Comparison of ENCODE assay signal across 9 mouse cellular contexts in genomic region chrX:50622984-50623455, GRCm38 (mm10).
DNase-seq lines count a peak whose midpoint lies in the region; ATAC-seq and TF ChIP-seq lines count a peak whose summit lies in the region.
"Had no signal": no experiment of that assay in that cellular context is flagged by ENCODE, and none has a peak within 500 bp of the region (broad histone marks: within the 10 kb centered on the region; RNA-seq: fewer than 3 reads in every experiment).

No protein-coding gene starts in this region.

- peak; percentile 26; the same call in 1 of the 2 replicates for ATAC-seq in forebrain, embryonic 14.5 days
- ATAC-seq in intestine, embryonic 14.5 days (replicated peaks; ENCODE audit: low FRiP score, low TSS enrichment, low read depth): no peak

- 58% methylated on average over 19 of the region's 19 CpGs for WGBS in forebrain, embryonic 14.5 days
- WGBS in intestine, embryonic 14.5 days: 74% methylated on average over 19 of the region's 19 CpGs
- 51% methylated on average over 13 of the region's 19 CpGs for WGBS in macrophage (ENCODE audit: missing documents)

- TF ChIP-seq POLR2A in brain, embryonic 14.5 days (IDR thresholded peaks at IDR 0.05; ENCODE audit: borderline replicate concordance, extremely low read depth, insufficient read depth, insufficient read length, poor library complexity, severe bottlenecking): no peak

- TF ChIP-seq CTCF in brain, embryonic 14.5 days (IDR thresholded peaks at IDR 0.05; ENCODE audit: borderline replicate concordance, extremely low read depth, insufficient read depth, insufficient read length): peak; percentile 48; the same call in 1 of the 2 replicates

- no peak overlapping the region for H3K4me2 ChIP-seq in forebrain, embryonic 14.5 days (ENCODE audit: low read length)
- H3K4me2 ChIP-seq in intestine, embryonic 14.5 days (ENCODE audit: low read length): no peak overlapping the region
- H3K4me2 ChIP-seq: embryonic facial prominence, embryonic 12.5 days had no signal

- H3K9me3 ChIP-seq in forebrain, embryonic 14.5 days (replicated peaks; ENCODE audit: control insufficient read depth, low read length): no peaks in the 10 kb centered on the region
- H3K9me3 ChIP-seq in intestine, embryonic 14.5 days (ENCODE audit: control insufficient read depth, low read length): no peaks in the 10 kb centered on the region
- H3K9me3 ChIP-seq: embryonic facial prominence, embryonic 12.5 days had no signal

- H3K9ac ChIP-seq in forebrain, embryonic 14.5 days (ENCODE audit: low read length): no peak overlapping the region
- H3K9ac ChIP-seq in intestine, embryonic 14.5 days (ENCODE audit: low read length): no peak overlapping the region
- H3K9ac ChIP-seq: embryonic facial prominence, embryonic 12.5 days had no signal

- H3K4me3 ChIP-seq in forebrain, embryonic 14.5 days (ENCODE audit: low read depth, low read length): peak overlapping the region; percentile 16; the same call in 1 of the 2 replicates
- no peak overlapping the region for H3K4me3 ChIP-seq in intestine, embryonic 14.5 days (ENCODE audit: low read depth, low read length)
- peak overlapping the region; percentile 22 for H3K4me3 ChIP-seq in macrophage (ENCODE audit: inconsistent target)
- H3K4me3 ChIP-seq: embryonic facial prominence, embryonic 12.5 days had no signal

- no peaks in the 10 kb centered on the region for H3K27me3 ChIP-seq in forebrain, embryonic 14.5 days (replicated peaks; ENCODE audit: control insufficient read depth, insufficient read depth, low read length)
- no peaks in the 10 kb centered on the region for H3K27me3 ChIP-seq in intestine, embryonic 14.5 days (replicated peaks; ENCODE audit: control insufficient read depth, insufficient read depth, low read length)
- H3K27me3 ChIP-seq: embryonic facial prominence, embryonic 12.5 days had no signal

- intact Hi-C loops in left cerebral cortex, postnatal 4 days (cut with DNase I): no loop called here

- H3K79me2 ChIP-seq in macrophage (ENCODE audit: inconsistent target): no peaks in the 10 kb centered on the region

- peak; percentile 73 to 88 for DNase-seq in layer of hippocampus, postnatal 25 days (ENCODE audit: extremely low spot score in 1 of 2, low spot score in 1 of 2)
- DNase-seq in layer of hippocampus, adult 9-11 months: no peak
- peak; percentile 85 for DNase-seq in brain, embryonic 14.5 days (ENCODE audit: low read depth)
- peak; percentile 65 for DNase-seq in forebrain, embryonic 14.5 days (ENCODE audit: low spot score)
- DNase-seq in intestine, embryonic 14.5 days (ENCODE audit: low spot score): peak; percentile 68
- DNase-seq in spleen, adult 12 weeks (ENCODE audit: low spot score): peak; percentile 66
- no peak for DNase-seq in left cerebral cortex, postnatal 4 days

- no peaks in the 10 kb centered on the region for H3K4me1 ChIP-seq in forebrain, embryonic 14.5 days (ENCODE audit: control insufficient read depth, insufficient read depth, low read length)
- H3K4me1 ChIP-seq in intestine, embryonic 14.5 days (replicated peaks; ENCODE audit: control insufficient read depth, insufficient read depth, low read length): no peaks in the 10 kb centered on the region
- H3K4me1 ChIP-seq: embryonic facial prominence, embryonic 12.5 days had no signal

- H3K36me3 ChIP-seq in forebrain, embryonic 14.5 days (ENCODE audit: control insufficient read depth, insufficient read depth, low read length): no peaks in the 10 kb centered on the region
- H3K36me3 ChIP-seq in intestine, embryonic 14.5 days (ENCODE audit: control insufficient read depth, insufficient read depth, low read length): peaks cover 21% of the 10 kb centered on the region
- H3K36me3 ChIP-seq in macrophage (ENCODE audit: inconsistent target): no peaks in the 10 kb centered on the region

- no peak overlapping the region for H3K27ac ChIP-seq in forebrain, embryonic 14.5 days (ENCODE audit: low read depth, low read length)
- no peak overlapping the region for H3K27ac ChIP-seq in intestine, embryonic 14.5 days (ENCODE audit: low read depth)
- H3K27ac ChIP-seq in macrophage: no peak overlapping the region
- H3K27ac ChIP-seq: embryonic facial prominence, embryonic 12.5 days had no signal

Comparison
In these comparisons a context has a peak if more than half of its experiments do, and no peak if none do; other contexts are left out.
1. DNase-seq: peak in layer of hippocampus, postnatal 25 days (2 of 2), brain, embryonic 14.5 days (single experiment), forebrain, embryonic 14.5 days (single experiment), intestine, embryonic 14.5 days (single experiment) and spleen, adult 12 weeks (single experiment); none in layer of hippocampus, adult 9-11 months (single experiment) and left cerebral cortex, postnatal 4 days (single experiment).